Mouse (Mus musculus) spleen, adult 2 months (tissue): ENCODE results near the gene Fndc3b.

Source experiments
- CTCF ChIP-seq: fragments of 200-500 bp; IDR thresholded peaks from 2 replicates; pipeline ENCODE4 v1.5.1; 2011; ENCODE audit warnings: mild to moderate bottlenecking, inconsistent platforms; ENCODE audit not compliant: insufficient read depth, insufficient read length, insufficient replicate concordance; ENCODE audit errors: extremely low read depth
- POLR2A ChIP-seq: fragments of 200-500 bp; IDR thresholded peaks from 2 replicates; pipeline ENCODE4 v1.6.1; 2011; ENCODE audit warnings: low read depth, low read length, inconsistent platforms

DNA sequence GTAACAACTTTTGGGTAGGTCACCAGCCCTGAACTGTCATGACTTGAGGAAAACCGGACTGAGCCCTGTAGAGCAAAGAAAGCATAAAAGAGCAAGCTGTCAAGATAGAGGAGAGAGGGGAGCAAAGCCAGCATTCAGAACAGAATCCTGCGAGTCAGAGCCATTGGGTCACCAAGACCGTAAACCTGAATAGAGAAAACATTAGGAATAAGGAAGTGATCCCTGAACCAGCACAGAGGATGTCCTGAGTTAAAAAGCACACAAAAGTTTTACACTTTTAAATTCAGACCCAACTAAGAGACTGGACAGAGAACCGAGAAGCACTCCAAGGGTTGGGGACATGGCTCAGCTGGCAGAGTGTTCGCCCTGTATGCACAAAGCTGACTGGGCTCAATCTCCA lies 24.0 kb upstream of the Fndc3b start:
- TF ChIP-seq CTCF (no peak), POLR2A (no peak)
